In genomic region chr17:29419976-29420739, GRCm38 (mm10) we compare ENCODE assay signal across 21 mouse cellular contexts. TPM values are rescaled to one million over a fixed set of nuclear protein-coding genes. Genes with fewer than 3 reads are reported as not detected.
DNase-seq lines count a peak whose midpoint lies in the region; ATAC-seq lines count a peak whose summit lies in the region.
"Had no signal": no experiment of that assay in that cellular context is flagged by ENCODE, and none has a peak within 500 bp of the region (broad histone marks: within the 10 kb centered on the region; RNA-seq: fewer than 3 reads in every experiment).

No protein-coding gene starts in this region.

- H3K27me3 ChIP-seq in heart, embryonic 12.5 days (replicated peaks) = 0 out of 2 replicates have a peak, but pooled peaks cover 3% of the 10 kb centered on the region
- no peaks in the 10 kb centered on the region; the same call in 1 of the 2 replicates for H3K27me3 ChIP-seq in neural tube, embryonic 15.5 days (replicated peaks)
- H3K27me3 ChIP-seq: hindbrain, embryonic 15.5 days had no signal

- no peaks in the 10 kb centered on the region for H3K9me3 ChIP-seq in heart, embryonic 12.5 days (replicated peaks)
- no peaks in the 10 kb centered on the region for H3K9me3 ChIP-seq in neural tube, embryonic 15.5 days (replicated peaks)
- H3K9me3 ChIP-seq: hindbrain, embryonic 15.5 days; midbrain, embryonic 12.5 days had no signal

- intact Hi-C loops in heart, postnatal 10 days (cut with DNase I) = loop anchor here (5.0 kb wide), 1 partner anchor 37 kb away; no protein-coding TSS in a partner anchor

- 45% methylated on average over 12 of the region's 12 CpGs for WGBS in heart, embryonic 12.5 days
- WGBS in neural tube, embryonic 15.5 days = 84% methylated on average over 12 of the region's 12 CpGs

- ATAC-seq in heart, embryonic 12.5 days (ENCODE audit: insufficient number of reproducible peaks, low FRiP score) = no peak
- ATAC-seq in erythroblast, adult 5-6 weeks (replicated peaks; ENCODE audit: low FRiP score, poor library complexity, severe bottlenecking) = peak; percentile 83
- ATAC-seq in megakaryocyte-erythroid progenitor cell, adult 5-6 weeks (replicated peaks; ENCODE audit: low FRiP score, low TSS enrichment, poor library complexity, severe bottlenecking) = peak; percentile 76
- ATAC-seq in neural tube, embryonic 15.5 days (ENCODE audit: low FRiP score) = no peak
- ATAC-seq: forebrain, postnatal 0 days; lung, postnatal 0 days had no signal

- no peak overlapping the region for H3K9ac ChIP-seq in heart, embryonic 12.5 days
- H3K9ac ChIP-seq in neural tube, embryonic 15.5 days (replicated peaks) = no peak overlapping the region
- H3K9ac ChIP-seq: forebrain, postnatal 0 days; hindbrain, embryonic 15.5 days; midbrain, embryonic 12.5 days had no signal

- peak; percentile 75 to 79 for DNase-seq in heart, adult 18-20 months
- DNase-seq in heart, postnatal 10 days = peak; percentile 81 to 86
- no peak for DNase-seq in cerebellum, adult 11 months
- DNase-seq in lung, postnatal 4 days = no peak
- DNase-seq: B cell, adult 2 months; cerebellum, adult 2 months; embryo, embryonic 11 days; forebrain, postnatal 0 days; gastrocnemius, postnatal 14 days; kidney, adult 18-20 months; kidney, postnatal 4 days; layer of hippocampus, postnatal 36 days; right cerebral cortex, postnatal 25 days had no signal

- no peaks in the 10 kb centered on the region for H3K36me3 ChIP-seq in heart, embryonic 12.5 days
- no peaks in the 10 kb centered on the region for H3K36me3 ChIP-seq in neural tube, embryonic 15.5 days
- H3K36me3 ChIP-seq: hindbrain, embryonic 15.5 days; midbrain, embryonic 12.5 days had no signal

- H3K4me1 ChIP-seq in heart, embryonic 12.5 days (replicated peaks) = peaks cover 43% of the 10 kb centered on the region
- H3K4me1 ChIP-seq in neural tube, embryonic 15.5 days = peaks cover 8% of the 10 kb centered on the region

- H3K4me3 ChIP-seq in heart, embryonic 12.5 days = no peak overlapping the region
- no peak overlapping the region for H3K4me3 ChIP-seq in neural tube, embryonic 15.5 days (replicated peaks)
- H3K4me3 ChIP-seq: hindbrain, embryonic 15.5 days; midbrain, embryonic 12.5 days had no signal

- no peak overlapping the region for H3K4me2 ChIP-seq in heart, embryonic 12.5 days
- H3K4me2 ChIP-seq in neural tube, embryonic 15.5 days = no peak overlapping the region
- H3K4me2 ChIP-seq: hindbrain, embryonic 15.5 days; midbrain, embryonic 12.5 days had no signal

- H3K27ac ChIP-seq in heart, embryonic 12.5 days (ENCODE audit: poor library complexity, severe bottlenecking) = no peak overlapping the region
- H3K27ac ChIP-seq in neural tube, embryonic 15.5 days (replicated peaks) = no peak overlapping the region
- H3K27ac ChIP-seq: hindbrain, embryonic 15.5 days; midbrain, embryonic 12.5 days; stomach, postnatal 0 days had no signal

RNA-seq across cellular contexts. Expression of gene Fgd2, which starts 59.4 kb away (rescaled TPM):
- 1 to 10 TPM; 1.5 to 2.6 TPM for total RNA-seq in heart, adult 18-20 months (2021)
- polyA plus RNA-seq in heart, embryonic 12.5 days (2016; fragmentation: Nextera tagmentation; extraction: Ambion mirVana) = 2.0 and 2.1 TPM in 2 replicates
- total RNA-seq in erythroblast, adult 5-6 weeks (2015; ENCODE audit: low replicate concordance) = 3.3 TPM in 2 replicates
- total RNA-seq in erythroblast, adult 5-6 weeks (2017; ENCODE audit: low replicate concordance) = 2.5 and 4.3 TPM in 2 replicates
- total RNA-seq in heart, postnatal 10 days (2021) = 1 to 10 TPM; 2.5 to 2.6 TPM
- total RNA-seq in megakaryocyte-erythroid progenitor cell, adult 5-6 weeks (2014; fragmentation: Nextera tagmentation) = 3.1 and 3.4 TPM in 2 replicates
- 2.7 and 6.0 TPM in 2 replicates for total RNA-seq in megakaryocyte-erythroid progenitor cell, adult 5-6 weeks (2017)
- 3.7 and 9.8 TPM in 2 replicates for polyA plus RNA-seq in neural tube, embryonic 15.5 days (2015; fragmentation: Nextera tagmentation; extraction: Ambion mirVana)

Comparison
In these comparisons a context has a peak if more than half of its experiments do, and no peak if none do; other contexts are left out.
1. DNase-seq: peak in heart, adult 18-20 months (2 of 2) and heart, postnatal 10 days (2 of 2); none in cerebellum, adult 11 months (single experiment) and lung, postnatal 4 days (0 of 2).
2. ATAC-seq: peak in erythroblast, adult 5-6 weeks (single experiment) and megakaryocyte-erythroid progenitor cell, adult 5-6 weeks (single experiment); none in heart, embryonic 12.5 days (single experiment) and neural tube, embryonic 15.5 days (single experiment).